Mouse (Mus musculus) hindbrain, embryonic 16.5 days (tissue): ENCODE data around the gene Fbxl13. TPM values are rescaled to one million over a fixed set of nuclear protein-coding genes. Genes with fewer than 3 reads are reported as not detected.

ENCODE experiments used
- ATAC-seq: fragments of 200-750 bp; cut with Nextera tagmentation; 2 replicates; pipeline ENCODE4 v1.8.0; 2017; ENCODE audit warnings: moderate TSS enrichment, moderate library complexity
- H3K27ac ChIP-seq: fragments of 300-500 bp; sonication (generic); 2 replicates; pipeline ENCODE4 v1.5.1; 2014; ENCODE audit warnings: low read depth, mild to moderate bottlenecking, control low read depth, low read length, moderate library complexity
- H3K27me3 ChIP-seq: fragments of 300-500 bp; sonication (generic); replicated peaks from 2 replicates; pipeline ENCODE4 v1.6.1; 2014; ENCODE audit warnings: low read length; ENCODE audit not compliant: control insufficient read depth, insufficient read depth
- H3K36me3 ChIP-seq: fragments of 300-500 bp; sonication (generic); 2 replicates; pipeline ENCODE4 v1.6.1; 2014; ENCODE audit warnings: mild to moderate bottlenecking, low read length, moderate library complexity, mixed read lengths; ENCODE audit not compliant: control insufficient read depth, insufficient read depth
- H3K4me1 ChIP-seq: fragments of 300-500 bp; sonication (generic); 2 replicates; pipeline ENCODE4 v1.6.1; 2014; ENCODE audit warnings: low read depth, low read length; ENCODE audit not compliant: control insufficient read depth, insufficient read depth
- H3K4me2 ChIP-seq: fragments of 300-500 bp; sonication (generic); 2 replicates; pipeline ENCODE4 v1.6.1; 2014; ENCODE audit warnings: mild to moderate bottlenecking, low read length, control low read depth, moderate library complexity
- H3K4me3 ChIP-seq: fragments of 300-500 bp; sonication (generic); 2 replicates; pipeline ENCODE4 v1.5.1; 2014; ENCODE audit warnings: mild to moderate bottlenecking, low read length, control low read depth, moderate library complexity
- H3K9ac ChIP-seq: fragments of 300-500 bp; sonication (generic); 2 replicates; pipeline ENCODE4 v1.6.1; 2014; ENCODE audit warnings: low read depth, mild to moderate bottlenecking, control low read depth, low read length, moderate library complexity
- H3K9me3 ChIP-seq: fragments of 300-500 bp; sonication (generic); 2 replicates; pipeline ENCODE4 v1.6.1; 2014; ENCODE audit warnings: mild to moderate bottlenecking, low read length, moderate library complexity; ENCODE audit not compliant: control insufficient read depth
- WGBS: fragments of 180-500 bp; shearing (Covaris S2); extraction: QIAGEN DNeasy Blood & Tissue Kit; methylation state at CpG from one replicate; pipeline ENCODE4 v1.1.7; 2014; 5-methylcytosine and 5-hydroxymethylcytosine counted together
- polyA plus RNA-seq: library from polyadenylated mRNA; unstranded; fragments of >200 nt; fragmentation: Nextera tagmentation; extraction: Ambion mirVana; gene quantifications from 2 replicates; pipeline ENCODE4 v1.2.1, GENCODE M21; 2015

The Fbxl13 gene
- polyA plus RNA-seq, 1 experiment from 2014 or later: 0.21 TPM

- no peaks in the 10 kb centered on the region for H3K27me3 ChIP-seq
- no peak overlapping the region for H3K9ac ChIP-seq
- no peaks in the 10 kb centered on the region; the same call in 1 of the 2 replicates for H3K4me1 ChIP-seq
- no peak overlapping the region for H3K4me2 ChIP-seq
- ATAC-seq: no peak
- H3K36me3 ChIP-seq: no peaks in the 10 kb centered on the region; the same call in 1 of the 2 replicates
- whole genome bisulfite sequencing: 85% methylated on average over 6 of the region's 6 CpGs
- H3K9me3 ChIP-seq: no peaks in the 10 kb centered on the region
- no peak overlapping the region for H3K4me3 ChIP-seq
- no peak overlapping the region for H3K27ac ChIP-seq
Observed at GRCm38 (mm10) chr5:21481521-21481920, 163.9 kb downstream of the Fbxl13 start.

GRCm38 (mm10) chr5:21479746-21480145 is 165.7 kb downstream of the Fbxl13 start:
- Histone ChIP-seq H3K36me3 (no peaks in the 10 kb centered on the region; the same call in 1 of the 2 replicates), H3K9me3 (no peaks in the 10 kb centered on the region), H3K4me1 (no peaks in the 10 kb centered on the region; the same call in 1 of the 2 replicates), H3K4me3 (no peak overlapping the region), H3K27me3 (no peaks in the 10 kb centered on the region), H3K27ac (no peak overlapping the region), H3K9ac (no peak overlapping the region), H3K4me2 (no peak overlapping the region)
- ATAC-seq: no peak
- 88% methylated on average over 5 of the region's 5 CpGs for WGBS

- 97% methylated on average over 5 of the region's 5 CpGs for WGBS
- H3K4me3 ChIP-seq: no peak overlapping the region
- H3K9ac ChIP-seq: no peak overlapping the region
- H3K4me2 ChIP-seq: no peak overlapping the region
- no peaks in the 10 kb centered on the region; the same call in 1 of the 2 replicates for H3K9me3 ChIP-seq
- H3K27ac ChIP-seq: no peak overlapping the region
- no peaks in the 10 kb centered on the region; the same call in 1 of the 2 replicates for H3K4me1 ChIP-seq
- no peak for ATAC-seq
- H3K36me3 ChIP-seq: no peaks in the 10 kb centered on the region; the same call in 1 of the 2 replicates
- H3K27me3 ChIP-seq: no peaks in the 10 kb centered on the region
Observed at GRCm38 (mm10) chr5:21478428-21478827, 167.0 kb downstream of the Fbxl13 start.

GRCm38 (mm10) chr5:21468100-21468499 is 177.3 kb downstream of the Fbxl13 start:
- Histone ChIP-seq H3K4me3 (no peak overlapping the region), H3K4me2 (no peak overlapping the region), H3K27me3 (no peaks in the 10 kb centered on the region), H3K9me3 (no peaks in the 10 kb centered on the region), H3K36me3 (no peaks in the 10 kb centered on the region), H3K4me1 (no peaks in the 10 kb centered on the region), H3K9ac (no peak overlapping the region), H3K27ac (no peak overlapping the region)
- 92% methylated on average over 12 of the region's 12 CpGs for WGBS
- ATAC-seq: no peak

GRCm38 (mm10) chr5:21467387-21467786 is 178.0 kb downstream of the Fbxl13 start:
- no peak overlapping the region for H3K9ac ChIP-seq
- H3K4me1 ChIP-seq: no peaks in the 10 kb centered on the region
- no peaks in the 10 kb centered on the region for H3K27me3 ChIP-seq
- H3K4me2 ChIP-seq: no peak overlapping the region
- H3K4me3 ChIP-seq: no peak overlapping the region
- 67% methylated on average over 7 of the region's 7 CpGs for WGBS
- no peaks in the 10 kb centered on the region for H3K9me3 ChIP-seq
- no peak overlapping the region for H3K27ac ChIP-seq
- ATAC-seq: no peak
- no peaks in the 10 kb centered on the region for H3K36me3 ChIP-seq

GRCm38 (mm10) chr5:21440833-21441530 is 204.5 kb downstream of the Fbxl13 start:
- 49% methylated on average over 8 of the region's 8 CpGs for WGBS
- H3K9ac ChIP-seq: no peak overlapping the region
- H3K27me3 ChIP-seq: no peaks in the 10 kb centered on the region
- no peaks in the 10 kb centered on the region for H3K9me3 ChIP-seq
- H3K27ac ChIP-seq: peak overlapping the region; percentile 34; the same call in 1 of the 2 replicates
- no peak overlapping the region for H3K4me3 ChIP-seq
- ATAC-seq: peak; percentile 88
- H3K4me1 ChIP-seq: no peaks in the 10 kb centered on the region; the same call in 1 of the 2 replicates
- no peaks in the 10 kb centered on the region for H3K36me3 ChIP-seq
- no peak overlapping the region for H3K4me2 ChIP-seq

- no peaks in the 10 kb centered on the region for H3K9me3 ChIP-seq
- no peak overlapping the region for H3K9ac ChIP-seq
- WGBS: 85% methylated on average over 7 of the region's 7 CpGs
- H3K27me3 ChIP-seq: no peaks in the 10 kb centered on the region
- ATAC-seq: no peak
- H3K4me3 ChIP-seq: no peak overlapping the region
- no peaks in the 10 kb centered on the region for H3K36me3 ChIP-seq
- H3K27ac ChIP-seq: no peak overlapping the region
- no peaks in the 10 kb centered on the region; the same call in 1 of the 2 replicates for H3K4me1 ChIP-seq
- H3K4me2 ChIP-seq: no peak overlapping the region
Observed at GRCm38 (mm10) chr5:21439446-21440110, 205.9 kb downstream of the Fbxl13 start.

GRCm38 (mm10) chr5:21438428-21438827 is 207.0 kb downstream of the Fbxl13 start:
- Histone ChIP-seq H3K27ac (no peak overlapping the region), H3K4me1 (no peaks in the 10 kb centered on the region; the same call in 1 of the 2 replicates), H3K4me2 (no peak overlapping the region), H3K9ac (no peak overlapping the region), H3K27me3 (no peaks in the 10 kb centered on the region), H3K4me3 (no peak overlapping the region), H3K36me3 (no peaks in the 10 kb centered on the region), H3K9me3 (no peaks in the 10 kb centered on the region)
- 94% methylated on average over 9 of the region's 9 CpGs for WGBS
- no peak for ATAC-seq

GRCm38 (mm10) chr5:21436471-21436975 is 208.9 kb downstream of the Fbxl13 start:
- 49% methylated on average over 8 of the region's 8 CpGs for WGBS
- Histone ChIP-seq H3K27me3 (no peaks in the 10 kb centered on the region), H3K9ac (no peak overlapping the region), H3K27ac (no peak overlapping the region), H3K36me3 (no peaks in the 10 kb centered on the region), H3K4me1 (no peaks in the 10 kb centered on the region; the same call in 1 of the 2 replicates), H3K4me2 (no peak overlapping the region), H3K9me3 (no peaks in the 10 kb centered on the region), H3K4me3 (no peak overlapping the region)
- ATAC-seq: no peak
